In the genomic region with DNA sequence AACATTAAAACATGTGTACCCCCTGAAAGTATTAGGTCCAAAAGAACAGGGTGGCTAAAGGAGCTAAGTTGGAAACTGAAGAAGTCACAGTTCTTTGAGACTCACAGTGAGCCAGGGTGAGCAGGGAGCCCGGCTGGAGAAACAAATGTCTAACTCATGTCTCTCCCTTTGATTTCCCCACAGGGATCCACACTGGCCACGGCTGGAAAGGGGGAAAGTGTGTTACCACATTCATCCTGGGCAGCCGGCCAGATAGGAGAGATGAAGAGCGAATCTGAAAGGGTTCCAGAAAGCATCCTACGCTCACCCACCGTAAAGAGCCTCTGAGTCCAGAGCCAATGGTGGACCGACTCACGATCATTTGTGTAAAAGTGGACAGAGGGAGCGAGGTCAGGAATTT, we compare ENCODE assay signal across 11 mouse cellular contexts. TPM values are rescaled to one million over a fixed set of nuclear protein-coding genes. Genes with fewer than 3 reads are reported as not detected.
A peak's percentile ranks its signal among the peaks of the same experiment; 100 is the strongest.
DNase-seq lines count a peak whose midpoint lies in the region; ATAC-seq lines count a peak whose summit lies in the region.
"Had no signal": no experiment of that assay in that cellular context is flagged by ENCODE, and none has a peak within 500 bp of the region (broad histone marks: within the 10 kb centered on the region; RNA-seq: fewer than 3 reads in every experiment).

No protein-coding gene starts in this region.

- peak; percentile 58 for DNase-seq in heart, embryonic 10.5 days (ENCODE audit: low spot score)
- DNase-seq in heart, postnatal 36 days: no peak
- peak; percentile 19 for DNase-seq in ovary, postnatal 14 days (ENCODE audit: low spot score)
- no peak for DNase-seq in ovary, postnatal 10 days (ENCODE audit: low spot score)
- DNase-seq in gastrocnemius, postnatal 14 days: peak; percentile 50
- DNase-seq in layer of hippocampus, adult 18-20 months (ENCODE audit: low spot score in 2 of 2): no peak
- DNase-seq: cerebellum, adult 9-11 months; kidney, postnatal 25 days; liver had no signal

- no peaks in the 10 kb centered on the region for H3K4me1 ChIP-seq in heart, embryonic 10.5 days
- no peaks in the 10 kb centered on the region for H3K4me1 ChIP-seq in intestine, embryonic 15.5 days (replicated peaks)

- peaks cover 17% of the 10 kb centered on the region for H3K36me3 ChIP-seq in heart, embryonic 10.5 days
- peaks cover 7% of the 10 kb centered on the region; the same call in 1 of the 2 replicates for H3K36me3 ChIP-seq in intestine, embryonic 15.5 days

- no peak overlapping the region for H3K4me2 ChIP-seq in intestine, embryonic 15.5 days (replicated peaks)

- intact Hi-C loops in heart, postnatal 36 days (cut with DNase I): no loop called here
- intact Hi-C loops in gastrocnemius, postnatal 14 days (cut with DNase I; ENCODE audit: low total_unique reads): loop anchor here (5.0 kb wide), 1 partner anchor 111 kb away; no protein-coding TSS in a partner anchor

- 91% methylated on average over 9 of the region's 9 CpGs for WGBS in heart, embryonic 10.5 days
- WGBS in intestine, embryonic 15.5 days: 80% methylated on average over 9 of the region's 9 CpGs

- no peak overlapping the region for H3K9ac ChIP-seq in intestine, embryonic 15.5 days

- H3K9me3 ChIP-seq in heart, embryonic 10.5 days: no peaks in the 10 kb centered on the region
- no peaks in the 10 kb centered on the region for H3K9me3 ChIP-seq in intestine, embryonic 15.5 days
- H3K9me3 ChIP-seq: G1E had no signal

- H3K27ac ChIP-seq in heart, embryonic 10.5 days: no peak overlapping the region
- H3K27ac ChIP-seq in intestine, embryonic 15.5 days: no peak overlapping the region

- no peak overlapping the region for H3K4me3 ChIP-seq in heart, embryonic 10.5 days
- H3K4me3 ChIP-seq in intestine, embryonic 15.5 days (replicated peaks): no peak overlapping the region

- no peak for ATAC-seq in intestine, embryonic 15.5 days

- H3K27me3 ChIP-seq in heart, embryonic 10.5 days (ENCODE audit: insufficient read depth, poor library complexity, severe bottlenecking): no peaks in the 10 kb centered on the region
- H3K27me3 ChIP-seq in intestine, embryonic 15.5 days (replicated peaks): no peaks in the 10 kb centered on the region

RNA-seq across cellular contexts. Expression of a gene that starts 20.9 kb away (rescaled TPM):
- polyA plus RNA-seq in heart, embryonic 10.5 days (2016; fragmentation: Nextera tagmentation; extraction: Ambion mirVana): 627 and 739 TPM in 2 replicates
- 10 to 100 TPM; 84.5 to 93.1 TPM for total RNA-seq in heart, postnatal 36 days (2021)
- total RNA-seq in gastrocnemius, postnatal 14 days (2021): 100 to 1,000 TPM; 101 to 124 TPM
- 619 and 750 TPM in 2 replicates for polyA plus RNA-seq in intestine, embryonic 15.5 days (2015; fragmentation: Nextera tagmentation; extraction: Ambion mirVana)
- total RNA-seq in layer of hippocampus, adult 18-20 months (2021): 100 to 1,000 TPM; 336 to 350 TPM

Comparison
In these comparisons a context has a peak if more than half of its experiments do, and no peak if none do; other contexts are left out.
1. DNase-seq: peak in heart, embryonic 10.5 days (single experiment), ovary, postnatal 14 days (single experiment) and gastrocnemius, postnatal 14 days (single experiment); none in heart, postnatal 36 days (0 of 2), ovary, postnatal 10 days (single experiment) and layer of hippocampus, adult 18-20 months (0 of 2).